Mouse (Mus musculus) retina, postnatal 7 days (tissue): ENCODE data around the gene Rpl29.
A peak's percentile ranks its signal among the peaks of the same experiment; 100 is the strongest.

Experiments
- DNase-seq: peaks from one replicate; pipeline ENCODE4 v3.0.0-alpha.2; 2012; ENCODE audit warnings: low read depth, low spot score

Gene Rpl29

GRCm38 (mm10) chr9:106454888-106455681, 25.8 kb downstream of the Rpl29 start:
- no peak for DNase-seq

- peak; percentile 78 for DNase-seq
Observed at GRCm38 (mm10) chr9:106456325-106457162, 27.3 kb downstream of the Rpl29 start.

GRCm38 (mm10) chr9:106457163-106457559, 27.9 kb downstream of the Rpl29 start:
- DNase-seq = no peak

GRCm38 (mm10) chr9:106457920-106458319, 28.7 kb downstream of the Rpl29 start:
- DNase-seq = no peak

- no peak for DNase-seq
Observed at GRCm38 (mm10) chr9:106459946-106460345, 30.7 kb downstream of the Rpl29 start.

- no peak for DNase-seq
Observed at GRCm38 (mm10) chr9:106460401-106461025, 31.3 kb downstream of the Rpl29 start.

GRCm38 (mm10) chr9:106461026-106461415, 31.8 kb downstream of the Rpl29 start:
- no peak for DNase-seq

GRCm38 (mm10) chr9:106461641-106462429, 32.6 kb downstream of the Rpl29 start:
- DNase-seq = no peak

GRCm38 (mm10) chr9:106462430-106462800, 33.2 kb downstream of the Rpl29 start:
- DNase-seq = no peak

GRCm38 (mm10) chr9:106463122-106464063, 34.1 kb downstream of the Rpl29 start:
- DNase-seq = no peak

GRCm38 (mm10) chr9:106464751-106465541, 35.7 kb downstream of the Rpl29 start:
- DNase-seq = peak; percentile 57

GRCm38 (mm10) chr9:106465571-106466200, 36.4 kb downstream of the Rpl29 start, which contains the start of gene Gpr62:
Gene Gpr62, minus strand, starts transcription at chr9:106465938.
- DNase-seq = no peak

- no peak for DNase-seq
Observed at GRCm38 (mm10) chr9:106466721-106467120, 37.5 kb downstream of the Rpl29 start.

GRCm38 (mm10) chr9:106467746-106468145, 38.5 kb downstream of the Rpl29 start:
- DNase-seq = no peak

- DNase-seq = no peak
Observed at GRCm38 (mm10) chr9:106469317-106469716, 40.1 kb downstream of the Rpl29 start.

GRCm38 (mm10) chr9:106469776-106470175, 40.5 kb downstream of the Rpl29 start:
- no peak for DNase-seq

GRCm38 (mm10) chr9:106470991-106471750, 41.9 kb downstream of the Rpl29 start:
- no peak for DNase-seq

GRCm38 (mm10) chr9:106471892-106472291, 42.6 kb downstream of the Rpl29 start:
- DNase-seq = no peak
